Mouse (Mus musculus): Measurements from ENCODE around the gene Phf21a. TPM values are rescaled to one million over a fixed set of nuclear protein-coding genes. Genes with fewer than 3 reads are reported as not detected.
A peak's percentile ranks its signal among the peaks of the same experiment; 100 is the strongest.

Phf21a gene
- total and polyA plus RNA-seq, 2 experiments from 2014 or later, result 34.4 to 146 TPM

- ATAC-seq, result peak; percentile 92
- H3K4me3 ChIP-seq (ENCODE audit: low read depth, low read length), result peak overlapping the region; percentile 53
- peaks cover 29% of the 10 kb centered on the region for H3K4me1 ChIP-seq (ENCODE audit: insufficient read depth)
- H3K9ac ChIP-seq, result peak overlapping the region; percentile 71
- no peaks in the 10 kb centered on the region for H3K27me3 ChIP-seq (ENCODE audit: insufficient read depth, low read length)
- peak overlapping the region; percentile 87 for H3K4me2 ChIP-seq (ENCODE audit: low read depth)
- peak overlapping the region; percentile 89 for H3K27ac ChIP-seq (ENCODE audit: low read depth, low read length)
- peak; percentile 95 for DNase-seq
- 2% methylated on average over 58 of the region's 62 CpGs for WGBS
- H3K9me3 ChIP-seq (ENCODE audit: low read length), result no peaks in the 10 kb centered on the region
- H3K36me3 ChIP-seq (ENCODE audit: insufficient read depth), result peaks cover 36% of the 10 kb centered on the region
- peak; percentile 26; the same call in 1 of the 2 replicates for TF ChIP-seq CTCF (IDR thresholded peaks at IDR 0.05; ENCODE audit: low read depth)
These were observed 296.1 kb downstream of the Phf21a start for GRCm38 (mm10) chr2:92388891-92389641.

GRCm38 (mm10) chr2:92389645-92390044 is 296.7 kb downstream of the Phf21a start:
- DNase-seq, result no peak
- peak overlapping the region; percentile 89 for H3K27ac ChIP-seq (ENCODE audit: low read depth, low read length)
- H3K27me3 ChIP-seq (ENCODE audit: insufficient read depth, low read length), result no peaks in the 10 kb centered on the region
- H3K4me1 ChIP-seq (ENCODE audit: insufficient read depth), result peaks cover 29% of the 10 kb centered on the region
- peaks cover 30% of the 10 kb centered on the region for H3K36me3 ChIP-seq (ENCODE audit: insufficient read depth)
- peak overlapping the region; percentile 87 for H3K4me2 ChIP-seq (ENCODE audit: low read depth)
- 3% methylated on average over 10 of the region's 10 CpGs for WGBS
- no peak; the same call in 1 of the 2 replicates for ATAC-seq
- H3K9ac ChIP-seq, result peak overlapping the region; percentile 71
- peak overlapping the region; percentile 53 for H3K4me3 ChIP-seq (ENCODE audit: low read depth, low read length)
- no peaks in the 10 kb centered on the region for H3K9me3 ChIP-seq (ENCODE audit: low read length)
- no peak for TF ChIP-seq CTCF (IDR thresholded peaks at IDR 0.05; ENCODE audit: low read depth)

- TF ChIP-seq CTCF (IDR thresholded peaks at IDR 0.05; ENCODE audit: low read depth), result no peak
- ATAC-seq, result no peak
- H3K9ac ChIP-seq, result no peak overlapping the region
- no peak overlapping the region for H3K27ac ChIP-seq (ENCODE audit: low read depth, low read length)
- H3K4me2 ChIP-seq (ENCODE audit: low read depth), result peak overlapping the region; percentile 87; the same call in 1 of the 2 replicates
- peaks cover 29% of the 10 kb centered on the region for H3K4me1 ChIP-seq (ENCODE audit: insufficient read depth)
- no peaks in the 10 kb centered on the region for H3K27me3 ChIP-seq (ENCODE audit: insufficient read depth, low read length)
- H3K9me3 ChIP-seq (ENCODE audit: low read length), result no peaks in the 10 kb centered on the region
- WGBS, result 63% methylated on average over 6 of the region's 6 CpGs
- no peak for DNase-seq
- H3K4me3 ChIP-seq (ENCODE audit: low read depth, low read length), result no peak overlapping the region
- H3K36me3 ChIP-seq (ENCODE audit: insufficient read depth), result peaks cover 23% of the 10 kb centered on the region
These were observed 297.5 kb downstream of the Phf21a start for GRCm38 (mm10) chr2:92390206-92390930.

GRCm38 (mm10) chr2:92391116-92391515 is 298.2 kb downstream of the Phf21a start:
- H3K9me3 ChIP-seq (ENCODE audit: low read length), result no peaks in the 10 kb centered on the region
- ATAC-seq (no peak), DNase-seq (no peak)
- WGBS, result 69% methylated on average over 8 of the region's 8 CpGs
- no peak overlapping the region for H3K27ac ChIP-seq (ENCODE audit: low read depth, low read length)
- H3K27me3 ChIP-seq (ENCODE audit: insufficient read depth, low read length), result no peaks in the 10 kb centered on the region
- H3K9ac ChIP-seq, result no peak overlapping the region
- peaks cover 16% of the 10 kb centered on the region for H3K36me3 ChIP-seq (ENCODE audit: insufficient read depth)
- TF ChIP-seq CTCF (IDR thresholded peaks at IDR 0.05; ENCODE audit: low read depth), result no peak
- no peak overlapping the region for H3K4me2 ChIP-seq (ENCODE audit: low read depth)
- peaks cover 29% of the 10 kb centered on the region for H3K4me1 ChIP-seq (ENCODE audit: insufficient read depth)
- H3K4me3 ChIP-seq (ENCODE audit: low read depth, low read length), result no peak overlapping the region

- Histone ChIP-seq H3K4me3 (ENCODE audit: low read depth, low read length) (peak overlapping the region; percentile 17), H3K9me3 (ENCODE audit: low read length) (no peaks in the 10 kb centered on the region), H3K27me3 (ENCODE audit: insufficient read depth, low read length) (no peaks in the 10 kb centered on the region), H3K36me3 (ENCODE audit: insufficient read depth) (peaks cover 9% of the 10 kb centered on the region), H3K4me2 (ENCODE audit: low read depth) (peak overlapping the region; percentile 55), H3K9ac (peak overlapping the region; percentile 47), H3K27ac (ENCODE audit: low read depth, low read length) (peak overlapping the region; percentile 67), H3K4me1 (ENCODE audit: insufficient read depth) (peaks cover 29% of the 10 kb centered on the region)
- no peak for ATAC-seq
- no peak for TF ChIP-seq CTCF (IDR thresholded peaks at IDR 0.05; ENCODE audit: low read depth)
- DNase-seq, result no peak
- 14% methylated on average over 11 of the region's 11 CpGs for WGBS
These were observed 298.9 kb downstream of the Phf21a start for GRCm38 (mm10) chr2:92391703-92392317.

- no peaks in the 10 kb centered on the region for H3K9me3 ChIP-seq (ENCODE audit: low read length)
- ATAC-seq (0 out of 2 replicates have a peak, but pooled peaks have one; percentile 5), DNase-seq (no peak)
- no peaks in the 10 kb centered on the region for H3K27me3 ChIP-seq (ENCODE audit: insufficient read depth, low read length)
- H3K36me3 ChIP-seq (ENCODE audit: insufficient read depth), result peaks cover under 1% of the 10 kb centered on the region; the same call in 1 of the 2 replicates
- peak overlapping the region; percentile 17 for H3K4me3 ChIP-seq (ENCODE audit: low read depth, low read length)
- TF ChIP-seq CTCF (IDR thresholded peaks at IDR 0.05; ENCODE audit: low read depth), result no peak
- H3K4me2 ChIP-seq (ENCODE audit: low read depth), result peak overlapping the region; percentile 55
- H3K27ac ChIP-seq (ENCODE audit: low read depth, low read length), result peak overlapping the region; percentile 67
- H3K4me1 ChIP-seq (ENCODE audit: insufficient read depth), result peaks cover 28% of the 10 kb centered on the region
- WGBS, result 7% methylated on average over 26 of the region's 26 CpGs
- H3K9ac ChIP-seq, result peak overlapping the region; percentile 47
These were observed 299.7 kb downstream of the Phf21a start for GRCm38 (mm10) chr2:92392318-92393264.
